Mouse (Mus musculus) R1 (cell line): ENCODE measurements around the gene Exo5.

Source experiments
- DNase-seq: peaks from one replicate; pipeline ENCODE4 v3.0.0-alpha.2; 2018; ENCODE audit warnings: low read depth, low spot score

Exo5 gene

DNA sequence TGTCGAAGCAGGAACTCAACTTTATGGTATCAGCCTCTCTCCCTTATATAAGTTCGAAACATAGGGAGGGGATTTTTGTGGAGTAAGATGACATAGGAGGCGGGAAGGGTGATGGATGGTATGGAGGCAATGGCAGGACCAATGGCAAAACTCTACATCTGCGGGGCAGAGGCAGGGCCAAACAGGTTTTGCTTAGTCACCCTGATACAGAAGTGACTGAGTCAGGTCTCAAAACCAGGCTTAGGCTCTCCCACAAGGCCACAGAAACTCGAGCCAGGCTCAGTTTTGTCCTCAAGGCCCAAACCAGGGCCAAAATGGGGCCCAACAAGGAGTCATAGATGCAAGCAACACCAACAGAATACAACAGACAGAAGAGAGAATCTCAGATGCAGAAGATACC, 19.2 kb downstream of the Exo5 start:
- no peak for DNase-seq

- DNase-seq = no peak
Measured at GRCm38 (mm10) chr4:120904533-120904932, 20.3 kb downstream of the Exo5 start.

GRCm38 (mm10) chr4:120895810-120896584, 28.8 kb downstream of the Exo5 start:
- no peak for DNase-seq

GRCm38 (mm10) chr4:120895226-120895625, 29.6 kb downstream of the Exo5 start:
- no peak for DNase-seq

- no peak for DNase-seq
Measured at GRCm38 (mm10) chr4:120894584-120894983, 30.2 kb downstream of the Exo5 start.

DNA sequence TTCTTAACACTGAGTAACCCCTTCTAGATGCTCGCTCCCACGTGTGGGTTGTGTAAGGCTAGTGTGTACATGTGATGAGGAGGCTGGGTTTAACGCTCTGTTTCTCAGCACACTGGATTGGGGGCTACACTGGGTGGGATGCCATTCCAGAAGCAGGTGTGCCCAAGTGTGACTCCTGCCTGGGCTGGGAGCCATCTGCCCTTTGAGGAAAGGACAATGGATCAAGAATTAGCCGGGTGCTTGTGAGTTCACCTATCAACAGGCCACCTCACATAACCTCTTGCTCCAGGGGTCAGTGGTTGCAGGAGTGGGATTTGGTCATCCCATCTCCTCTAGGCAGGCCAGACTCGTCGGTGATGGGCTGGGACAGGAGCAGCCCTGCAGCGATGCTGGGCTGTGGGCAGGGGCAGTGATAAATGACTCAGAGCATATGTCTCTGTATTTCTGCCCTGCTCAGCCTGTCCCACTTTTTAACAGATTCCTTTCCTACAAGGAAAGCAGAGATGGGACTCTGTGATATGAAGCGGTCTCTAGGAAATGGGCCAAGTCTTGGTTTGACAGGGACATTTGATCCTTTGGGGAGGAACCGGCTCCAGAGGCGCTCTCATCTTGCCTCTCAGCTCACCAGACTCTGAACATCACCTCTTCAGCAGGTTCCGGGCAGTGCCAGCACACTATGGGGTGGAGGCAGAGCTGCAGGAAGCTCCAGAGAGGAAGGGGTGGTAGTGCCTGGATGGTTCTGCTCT, 31.0 kb downstream of the Exo5 start:
- DNase-seq = no peak

DNA sequence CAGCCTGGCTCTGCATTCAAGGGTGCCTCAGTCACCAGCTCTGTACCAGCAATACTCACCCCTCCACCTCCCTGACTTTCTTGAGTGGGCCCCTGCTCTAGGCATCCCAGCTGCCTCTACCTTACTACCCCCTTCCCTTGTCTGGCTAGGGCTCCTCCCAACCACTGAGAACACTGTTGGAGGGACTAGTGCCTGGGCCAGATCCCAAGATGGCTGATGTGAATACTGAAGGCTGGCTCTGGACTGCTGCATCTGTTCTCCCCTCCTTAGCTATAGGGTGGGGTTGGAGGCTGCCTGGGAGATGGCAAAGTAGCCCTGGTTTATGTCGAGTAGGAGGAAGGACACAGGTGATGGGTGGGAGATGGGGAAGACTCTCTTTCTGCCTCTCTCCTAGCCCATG, 32.3 kb downstream of the Exo5 start:
- DNase-seq = no peak

- no peak for DNase-seq
Measured at GRCm38 (mm10) chr4:120891960-120892359, 32.9 kb downstream of the Exo5 start.

GRCm38 (mm10) chr4:120890754-120891440, 33.9 kb downstream of the Exo5 start:
- no peak for DNase-seq

GRCm38 (mm10) chr4:120888884-120889283, 35.9 kb downstream of the Exo5 start:
- no peak for DNase-seq

GRCm38 (mm10) chr4:120887381-120888112, 37.3 kb downstream of the Exo5 start:
- peak; percentile 46 for DNase-seq

DNA sequence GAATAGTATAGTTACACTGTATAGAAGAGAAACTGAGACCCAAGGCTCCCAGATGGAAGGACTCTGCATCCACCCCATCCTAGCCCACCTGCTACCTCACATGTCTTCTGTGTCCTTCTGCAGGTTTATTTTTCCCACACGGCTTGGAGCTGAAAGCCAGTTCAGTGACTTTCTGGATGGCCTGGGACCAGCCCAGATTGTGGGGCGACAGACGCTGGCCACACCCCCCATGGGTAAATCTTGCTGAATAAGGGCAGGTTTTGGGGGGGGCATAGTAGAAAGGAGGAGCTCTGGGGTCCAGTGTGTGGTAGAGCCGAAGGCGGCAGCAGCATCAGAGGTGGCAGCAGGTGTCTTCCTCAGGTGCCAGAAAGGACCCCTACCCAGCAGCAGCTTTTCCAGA, 38.0 kb downstream of the Exo5 start:
- DNase-seq = no peak

- no peak for DNase-seq
Measured at GRCm38 (mm10) chr4:120886131-120886530, 38.7 kb downstream of the Exo5 start.

GRCm38 (mm10) chr4:120885208-120886120, 39.4 kb downstream of the Exo5 start:
- DNase-seq = no peak

DNA sequence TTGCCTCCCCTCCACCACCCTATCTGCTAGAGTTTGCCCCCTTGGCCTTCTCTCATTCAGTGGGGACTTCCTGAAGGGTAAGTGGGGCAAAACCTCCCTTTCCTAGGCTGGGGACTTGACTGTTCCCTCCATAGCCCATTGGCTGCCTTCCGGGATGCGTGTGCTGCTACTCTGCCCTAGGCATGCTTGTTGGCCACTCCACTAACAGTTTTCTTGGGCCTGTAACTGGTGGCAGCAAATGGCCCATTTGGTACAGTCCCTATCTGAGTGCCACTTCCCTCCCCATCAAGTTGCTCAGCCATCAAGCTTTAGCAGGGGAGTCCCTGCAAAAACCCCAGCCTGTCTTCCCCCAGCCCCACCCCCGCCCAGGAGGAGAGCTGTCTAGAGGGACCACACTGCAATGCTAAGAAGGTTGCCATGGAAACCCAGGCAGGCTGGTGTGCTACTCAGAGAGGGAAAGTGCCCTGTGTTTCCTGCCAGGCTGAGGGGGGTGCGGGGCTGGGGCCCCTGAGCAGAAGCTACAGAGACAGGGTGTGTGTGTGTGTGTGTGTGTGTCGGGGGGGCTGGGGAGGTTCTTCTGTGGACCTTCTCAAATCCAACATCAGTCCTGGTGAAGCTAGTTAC, 42.7 kb downstream of the Exo5 start:
- peak; percentile 40 for DNase-seq

DNA sequence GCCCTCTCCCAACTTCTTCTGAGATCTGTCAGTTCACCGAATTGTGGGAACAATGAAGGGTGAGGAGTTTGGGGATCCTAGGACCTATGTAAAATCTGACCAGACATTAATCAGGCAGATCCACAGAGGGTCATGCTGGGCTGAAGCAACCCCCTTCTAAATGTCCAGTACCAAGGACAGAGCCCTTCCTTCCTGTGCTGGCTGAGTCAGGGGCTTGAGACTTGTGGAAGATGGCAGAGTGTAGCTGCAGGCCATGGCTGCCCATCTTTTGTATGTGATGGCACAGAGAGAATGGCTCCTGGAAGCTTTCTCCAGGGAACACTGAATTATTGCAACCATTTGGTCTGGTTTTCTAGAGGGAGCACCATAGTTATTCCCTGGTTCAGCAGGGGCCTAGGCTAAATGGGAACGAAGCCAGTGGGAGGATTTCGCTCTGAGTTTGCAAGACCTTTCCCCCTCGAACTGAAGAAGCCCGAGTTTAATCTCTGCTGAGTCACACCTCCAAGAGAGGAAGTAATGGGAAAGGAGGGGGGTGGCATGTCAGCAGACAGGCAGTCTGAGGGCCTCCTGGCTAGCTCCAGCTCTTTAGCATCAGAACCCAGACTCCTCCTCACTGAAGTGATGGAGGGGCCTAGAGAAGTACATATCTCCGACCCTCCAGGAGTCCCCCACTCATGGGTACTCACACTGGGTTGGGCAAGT, 43.9 kb downstream of the Exo5 start:
- DNase-seq = no peak

DNA sequence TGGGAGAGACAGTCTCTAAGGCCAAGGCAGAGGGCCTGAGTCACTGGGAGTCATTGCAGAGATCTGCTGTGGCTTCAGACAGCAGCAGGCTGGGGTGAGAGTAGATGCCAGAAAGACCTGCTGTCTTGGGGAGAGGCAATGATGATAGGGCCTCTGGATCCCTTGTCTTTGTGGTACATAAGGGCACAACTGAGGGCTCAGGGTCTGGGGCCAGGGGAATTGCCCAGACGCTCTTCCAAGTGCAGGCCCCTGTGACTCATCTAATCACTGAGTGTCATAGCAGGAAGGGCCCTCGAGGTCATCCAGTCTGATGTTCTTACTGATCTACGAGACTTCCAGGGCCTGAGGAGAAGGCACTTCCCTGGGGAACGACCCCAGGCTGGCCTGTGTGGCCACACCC, 45.4 kb downstream of the Exo5 start:
- DNase-seq = no peak

- no peak for DNase-seq
Measured at GRCm38 (mm10) chr4:120878728-120879127, 46.1 kb downstream of the Exo5 start.

DNA sequence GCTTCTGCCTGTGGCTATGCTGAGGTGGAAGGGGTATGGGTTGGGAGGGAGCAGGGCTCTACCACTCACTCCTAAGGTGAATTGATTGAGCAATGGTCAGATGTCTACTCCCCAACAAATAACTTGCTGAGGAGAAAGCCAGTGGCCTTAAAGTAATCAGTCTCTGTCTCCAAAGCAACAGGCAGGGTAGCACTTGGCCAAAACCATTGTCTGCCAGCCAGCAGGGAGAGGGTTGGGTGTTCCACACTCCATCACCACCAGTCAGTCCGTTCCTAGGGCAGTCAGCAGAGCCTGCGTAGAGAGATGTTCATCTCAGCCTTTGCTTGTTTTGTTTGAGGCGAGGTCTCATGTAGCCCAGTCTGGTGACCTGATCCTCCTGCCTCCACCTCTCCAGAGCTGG, 48.9 kb downstream of the Exo5 start:
- DNase-seq = no peak
